Mouse (Mus musculus) layer of hippocampus, adult 18-20 months (tissue): ENCODE measurements at regions not wholly inside any gene's neighbourhood (a gene's known extent, or its start where the extent isn't known, plus 50 kb on each side); places are given as distances from the start of the nearest gene placed in this dataset.
A peak's percentile ranks its signal among the peaks of the same experiment; 100 is the strongest.

Experiments used
- DNase-seq, 2 experiments: peaks; one replicate each; pipeline ENCODE4 v3.0.0; 2022; ENCODE audit warnings: low spot score in 2 of 2

DNA sequence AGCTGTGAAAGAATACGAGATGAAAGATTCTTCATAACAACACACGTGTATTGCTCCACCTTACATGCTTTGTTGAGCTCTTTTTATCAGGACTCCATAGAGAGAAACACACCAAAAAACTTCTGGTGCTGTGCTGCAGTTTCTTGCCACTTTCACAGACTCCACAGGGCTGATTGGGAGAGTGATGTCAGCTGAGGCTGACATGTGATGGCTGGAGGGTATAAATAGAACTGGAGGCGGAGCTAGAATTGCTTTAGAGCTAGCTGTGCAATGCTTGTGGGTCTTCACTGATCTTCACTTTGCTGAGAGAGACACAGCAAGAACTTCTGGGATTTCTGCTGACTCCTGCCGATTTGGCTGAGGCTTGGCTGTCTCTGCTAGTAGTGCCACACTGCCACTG is 285.3 kb downstream of the Epha4 start:
- no peak for DNase-seq

DNA sequence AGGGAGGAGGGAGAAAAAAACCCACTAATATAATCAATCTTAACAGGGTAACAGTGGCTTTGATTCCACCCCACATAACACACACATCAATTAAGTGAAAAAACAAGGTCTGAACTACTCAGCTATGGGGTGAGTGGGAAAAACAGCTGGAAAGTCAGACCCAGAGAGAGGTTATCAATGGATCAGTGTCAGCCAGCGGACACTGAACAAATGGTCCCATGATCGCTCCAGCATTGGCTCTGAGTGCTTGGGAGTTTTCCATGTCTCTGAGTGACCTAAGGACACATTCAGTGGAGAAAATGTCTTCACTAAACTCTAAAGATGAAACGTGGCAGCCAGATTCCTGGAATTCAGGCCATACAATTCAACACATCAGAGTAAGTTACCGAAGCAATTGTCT is 281.9 kb downstream of the Epha4 start:
- DNase-seq, result no peak

DNA sequence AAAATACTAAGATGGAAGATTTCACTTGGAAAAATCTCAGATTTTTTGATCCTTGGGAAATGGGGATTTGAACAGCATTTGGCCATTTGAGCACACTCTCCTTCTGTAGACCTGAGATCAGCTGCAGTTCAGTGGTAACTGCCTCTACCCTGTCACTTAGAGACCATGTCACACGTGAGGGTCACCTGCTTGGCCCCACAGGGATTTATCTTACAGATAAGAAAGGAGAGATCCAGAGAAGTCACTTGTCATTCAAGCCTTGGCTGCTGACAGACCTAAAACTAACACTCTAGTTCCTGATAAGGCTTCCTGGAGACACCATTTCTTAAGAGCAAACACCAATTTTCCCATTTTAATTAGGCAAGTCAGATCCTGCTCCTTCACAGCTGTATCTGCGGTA is 270.2 kb downstream of the Epha4 start:
- DNase-seq, result no peak

DNA sequence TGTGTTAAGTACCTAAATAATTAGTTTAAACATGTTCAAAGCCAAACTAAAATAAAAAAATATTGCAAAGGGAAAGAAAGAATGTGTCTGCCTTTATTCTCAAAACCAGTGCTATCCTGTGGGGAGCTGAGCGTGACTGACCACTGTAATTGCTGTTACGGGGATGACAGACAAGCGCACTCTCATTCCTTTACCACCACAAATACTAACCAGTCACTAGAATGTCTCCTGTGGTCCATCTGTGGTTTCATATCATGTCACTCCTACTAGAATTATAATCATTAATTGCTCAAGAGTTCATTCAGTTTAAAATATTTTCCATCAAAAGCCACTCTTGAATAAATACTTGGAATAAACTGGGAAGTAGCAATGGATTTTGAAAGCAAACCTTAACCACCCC is 268.8 kb downstream of the Epha4 start:
- no peak for DNase-seq

DNA sequence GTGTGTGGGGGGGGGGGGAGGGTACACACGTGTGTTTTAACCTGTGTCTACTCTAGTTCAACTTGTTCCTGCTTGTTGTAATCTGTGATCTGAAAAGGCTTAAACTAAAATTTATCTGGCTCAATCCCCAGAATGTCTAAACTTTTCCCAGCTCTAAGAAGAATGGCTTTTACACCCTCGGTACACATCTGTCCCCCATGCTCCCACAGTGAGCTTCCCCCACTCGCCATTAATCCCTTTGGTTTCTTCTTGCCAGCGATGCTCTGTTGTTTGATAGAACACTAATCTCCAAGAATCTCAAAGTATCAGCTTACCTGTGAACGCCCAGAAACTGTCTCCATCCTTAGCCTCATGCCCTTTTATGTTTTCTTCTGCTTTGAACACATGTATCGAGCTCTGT is 260.6 kb downstream of the Epha4 start:
- DNase-seq, result no peak

DNA sequence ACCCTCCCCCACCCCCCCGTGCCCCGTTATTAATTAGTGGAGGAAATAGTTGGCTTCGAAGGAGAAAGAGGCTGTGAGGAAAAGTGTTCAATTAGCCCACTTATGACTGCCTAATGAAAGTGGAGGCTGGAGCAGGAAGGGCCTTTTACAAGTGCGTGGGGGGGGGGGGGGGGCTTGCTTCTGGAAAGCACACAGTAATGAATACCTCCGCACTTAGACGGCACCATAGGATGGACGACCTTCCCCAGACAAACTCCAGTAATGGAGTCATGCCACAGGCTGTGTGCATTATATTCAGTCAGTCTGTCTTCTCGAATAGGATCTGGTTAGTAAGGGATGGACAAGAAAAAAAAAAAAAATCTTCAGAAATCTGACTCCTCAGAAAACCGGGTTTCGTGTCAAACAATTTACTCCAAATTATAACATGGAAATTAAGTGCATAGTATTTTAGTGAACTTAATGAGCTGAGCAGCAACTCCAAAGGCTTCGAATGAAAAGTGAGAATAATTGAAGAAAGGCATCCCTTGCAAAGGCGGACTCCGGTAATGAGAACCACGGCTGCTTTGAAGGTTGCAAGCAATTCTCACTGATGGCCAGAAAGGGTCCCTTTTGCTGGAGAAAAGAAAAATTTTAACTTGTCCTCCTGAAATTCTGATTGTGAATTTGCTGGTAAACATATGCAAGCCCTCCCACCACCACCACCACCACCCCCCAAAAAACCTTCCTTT is 258.6 kb downstream of the Epha4 start:
- no peak for DNase-seq

DNA sequence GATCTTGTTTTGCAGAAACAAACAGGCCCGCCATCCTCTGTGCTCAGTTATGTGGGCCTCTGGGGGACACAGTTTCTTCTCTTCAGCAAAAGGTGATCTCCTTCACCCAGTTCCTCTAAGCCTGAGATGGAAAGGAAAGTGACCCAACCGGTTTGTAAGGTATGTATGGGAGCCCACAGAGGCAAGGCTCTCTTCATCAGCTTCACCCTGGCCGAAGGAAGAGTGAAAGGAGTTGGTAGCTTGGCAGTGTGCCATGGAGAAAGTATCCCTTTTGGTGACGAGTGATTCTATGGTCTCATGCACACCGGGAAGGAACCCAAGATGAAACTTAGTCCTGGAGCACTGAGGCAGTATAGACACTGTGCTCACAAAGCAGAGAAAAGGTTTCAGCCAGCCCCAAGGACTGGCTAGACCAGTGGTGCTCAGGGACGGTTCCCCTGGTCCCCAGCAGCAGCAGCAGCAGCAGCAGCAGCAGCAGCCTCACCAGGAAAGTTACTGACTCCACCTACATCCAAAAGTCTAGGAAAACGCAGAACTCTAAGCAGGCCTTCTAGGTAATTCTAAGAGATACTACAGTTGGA is 256.1 kb downstream of the Epha4 start:
- no peak for DNase-seq

DNA sequence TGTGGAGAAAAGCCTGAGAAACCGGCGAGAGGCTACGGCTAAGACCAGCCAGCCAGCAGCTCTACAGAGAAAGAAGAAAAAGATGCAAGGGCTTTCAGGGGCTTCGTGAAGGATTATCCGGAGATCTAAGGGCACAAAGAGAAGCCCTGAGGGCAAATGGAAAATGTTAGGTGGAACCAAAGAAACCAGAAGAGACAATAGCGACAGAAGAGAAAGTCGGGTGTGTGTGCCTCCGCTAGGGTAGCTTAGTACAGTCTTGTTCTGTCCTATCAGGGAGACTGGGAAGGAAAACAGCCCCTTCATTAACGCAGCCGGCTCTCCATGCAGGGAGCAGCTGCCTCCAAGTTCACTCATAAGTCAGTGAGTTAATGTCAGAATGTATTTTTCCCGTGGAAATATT is 255.1 kb downstream of the Epha4 start:
- DNase-seq, result no peak

DNA sequence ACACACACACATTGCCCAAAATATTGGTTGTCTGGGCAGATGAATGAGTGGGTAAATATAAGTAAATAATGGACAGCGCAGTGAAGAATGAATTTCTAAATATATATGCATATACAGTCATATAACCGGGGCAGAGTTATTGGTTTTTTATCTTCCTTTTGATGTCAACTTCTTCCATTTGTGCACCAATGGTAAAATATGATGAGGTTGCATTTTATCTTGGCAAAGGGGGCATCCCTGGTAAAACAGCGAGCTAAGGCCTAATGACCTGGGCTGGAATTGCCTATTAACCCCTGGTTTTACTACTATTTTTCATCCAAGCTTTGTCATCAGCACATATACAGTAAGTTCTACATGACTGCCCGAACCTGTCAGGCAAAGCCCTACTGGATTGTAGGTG is 253.2 kb downstream of the Epha4 start:
- DNase-seq, result no peak

DNA sequence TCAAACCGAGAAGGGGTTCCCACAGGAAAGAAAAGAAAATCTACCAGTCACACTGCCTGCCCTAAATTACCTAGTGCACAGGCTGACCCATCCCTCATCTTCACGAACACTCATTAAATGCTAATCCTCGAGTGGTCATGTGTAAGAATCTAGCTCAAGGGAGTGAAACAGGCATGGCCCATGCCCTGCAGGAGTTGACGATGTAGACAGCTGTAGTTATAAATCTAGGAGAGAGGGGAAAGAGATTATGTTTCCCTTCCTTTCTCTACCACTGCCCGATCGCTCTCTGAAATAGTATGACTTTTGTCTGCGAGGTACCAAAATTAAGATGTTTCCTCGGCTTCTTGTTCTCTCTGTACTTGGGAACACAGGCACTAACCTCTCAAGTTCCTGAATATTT is 249.2 kb downstream of the Epha4 start:
- no peak for DNase-seq

DNA sequence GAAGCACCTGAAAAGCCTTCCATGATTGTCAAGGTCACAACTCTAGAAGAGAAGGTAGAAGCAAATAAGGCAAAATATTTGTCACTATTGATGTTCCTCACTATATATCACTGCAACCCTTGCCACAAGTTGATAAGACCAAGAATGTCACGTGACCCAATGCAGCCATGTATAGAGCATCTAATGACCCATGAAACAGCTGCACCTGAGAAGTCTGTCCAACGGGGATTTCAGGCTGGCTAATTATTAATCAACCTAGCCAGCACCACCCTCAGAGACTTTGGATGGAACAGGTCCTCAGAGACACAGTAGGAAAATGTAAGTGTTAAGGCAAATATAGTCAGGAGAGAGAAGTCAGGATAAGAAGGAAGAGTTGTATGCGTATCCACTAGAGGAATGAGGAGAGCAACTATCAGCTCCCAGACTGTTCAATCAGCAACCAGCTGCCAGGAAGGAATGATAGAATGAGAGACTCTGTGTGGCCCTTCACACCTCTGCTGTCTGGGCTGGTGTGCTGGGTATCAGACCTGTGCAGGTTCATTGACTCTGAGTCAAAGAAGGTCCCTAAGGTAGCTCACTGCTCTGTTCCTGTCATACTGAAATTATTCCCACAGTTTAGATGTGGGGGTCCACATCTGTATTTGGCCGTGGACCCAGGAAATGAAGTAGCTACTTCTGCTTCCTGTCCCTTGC is 247.4 kb downstream of the Epha4 start:
- no peak for DNase-seq

DNA sequence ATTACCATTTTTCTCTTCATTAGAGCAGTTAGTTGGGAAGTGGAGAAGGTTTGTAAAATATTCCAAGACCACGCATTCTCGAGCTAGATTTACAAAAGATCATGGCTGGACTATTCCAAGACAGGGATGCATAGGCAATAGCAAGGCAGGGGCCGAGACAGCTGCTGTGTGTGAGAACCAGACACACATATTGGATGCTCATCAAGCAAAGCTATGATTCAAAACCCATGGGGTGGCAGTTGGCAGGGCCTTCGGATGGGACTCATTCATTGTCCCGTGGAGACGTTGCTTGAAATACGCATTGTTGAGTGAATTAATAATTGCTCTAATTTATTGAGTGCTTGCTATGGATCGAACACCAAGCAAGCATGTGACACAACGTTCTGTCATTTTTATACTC is 239.6 kb downstream of the Epha4 start:
- peak; percentile 4 to 9 for DNase-seq

DNA sequence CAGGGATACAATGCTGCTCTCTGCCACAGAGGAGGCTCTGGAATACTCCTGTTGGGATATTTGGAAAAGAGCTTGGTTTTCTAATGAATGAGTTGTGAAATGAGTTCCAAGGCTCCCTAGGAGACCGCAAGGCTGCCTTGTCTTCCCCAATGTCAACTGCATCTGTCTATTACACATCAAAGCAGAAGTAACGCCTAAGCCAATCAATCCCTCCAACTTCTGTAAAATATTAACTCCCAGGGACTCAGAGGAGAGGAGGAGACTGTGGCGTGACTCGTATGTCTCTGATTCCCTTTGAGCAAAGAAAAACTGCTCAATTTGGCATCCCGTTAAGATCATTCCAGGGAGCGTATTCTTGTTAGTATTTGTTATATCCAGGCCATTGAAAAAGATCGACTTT is 235.3 kb downstream of the Epha4 start:
- DNase-seq, result no peak

DNA sequence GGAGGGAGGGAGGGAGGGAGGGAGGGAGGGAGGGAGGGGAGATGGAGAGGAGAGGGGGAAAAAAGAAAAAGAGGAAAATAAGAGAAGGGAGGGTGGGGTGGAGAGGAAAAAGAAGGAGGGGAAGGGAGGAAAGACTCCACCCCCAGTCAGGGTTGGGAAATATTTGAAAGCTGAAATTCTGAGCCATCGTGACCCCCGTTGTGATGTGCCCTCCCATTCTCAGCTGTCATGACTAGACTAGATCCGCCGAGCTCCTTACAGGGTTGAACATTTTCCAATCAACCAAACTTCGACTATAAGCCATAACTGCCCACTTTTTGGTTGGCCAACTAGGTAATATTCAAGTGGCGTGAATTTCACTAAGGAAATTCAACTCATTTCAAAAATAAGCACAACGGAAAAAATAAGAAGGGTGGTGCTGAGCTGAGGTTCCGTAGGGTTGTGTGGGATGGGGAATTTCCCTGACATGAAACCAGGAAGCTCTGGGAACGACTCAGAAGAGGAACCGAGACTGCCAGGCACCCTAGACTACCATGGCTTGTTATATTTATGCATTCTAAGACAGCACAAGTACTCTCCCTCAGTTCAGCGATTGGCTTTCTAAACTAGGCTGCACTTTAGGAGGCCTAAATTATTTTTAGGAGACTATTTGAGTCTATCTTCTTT is 234.4 kb downstream of the Epha4 start:
- DNase-seq, result no peak

DNA sequence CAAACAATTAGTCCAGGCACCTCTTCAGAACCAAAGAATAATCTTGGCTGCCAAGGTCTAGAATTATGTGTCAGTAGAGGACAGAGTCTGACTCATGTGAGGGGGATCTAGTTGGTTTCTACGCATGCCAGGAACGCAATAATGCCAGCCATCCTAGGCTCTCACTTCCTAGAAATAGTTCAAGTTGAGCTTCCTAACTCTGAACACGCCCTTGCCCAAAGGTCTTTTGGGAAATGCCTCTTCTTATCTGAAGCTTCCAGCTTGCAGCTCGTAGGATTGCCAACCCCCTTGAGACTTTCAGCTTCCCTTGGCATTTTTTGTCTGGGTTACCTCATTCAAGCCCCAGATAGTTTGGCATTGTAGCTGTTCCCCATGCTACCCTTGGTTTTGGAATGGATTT is 233.1 kb downstream of the Epha4 start:
- DNase-seq, result no peak

DNA sequence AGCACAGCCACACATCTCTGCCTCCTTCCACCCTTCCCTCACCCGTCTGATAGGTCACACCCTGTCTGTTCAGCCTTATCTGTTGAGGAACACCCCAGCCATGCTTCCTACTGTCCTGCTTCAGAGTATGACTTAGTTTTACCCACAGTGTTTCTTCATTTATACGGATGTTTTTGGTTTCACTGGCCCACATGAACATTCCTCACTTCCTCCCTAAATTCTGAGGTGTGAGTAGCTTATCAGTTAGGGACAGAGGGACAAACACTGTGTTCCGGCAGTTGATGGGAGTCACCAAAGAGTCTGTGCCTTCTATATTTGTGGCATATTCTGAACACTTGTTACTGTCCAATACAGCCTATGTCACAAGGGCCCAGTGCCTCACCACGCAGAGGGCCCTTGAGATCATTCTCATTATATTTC is 216.2 kb downstream of the Epha4 start:
- no peak for DNase-seq

DNA sequence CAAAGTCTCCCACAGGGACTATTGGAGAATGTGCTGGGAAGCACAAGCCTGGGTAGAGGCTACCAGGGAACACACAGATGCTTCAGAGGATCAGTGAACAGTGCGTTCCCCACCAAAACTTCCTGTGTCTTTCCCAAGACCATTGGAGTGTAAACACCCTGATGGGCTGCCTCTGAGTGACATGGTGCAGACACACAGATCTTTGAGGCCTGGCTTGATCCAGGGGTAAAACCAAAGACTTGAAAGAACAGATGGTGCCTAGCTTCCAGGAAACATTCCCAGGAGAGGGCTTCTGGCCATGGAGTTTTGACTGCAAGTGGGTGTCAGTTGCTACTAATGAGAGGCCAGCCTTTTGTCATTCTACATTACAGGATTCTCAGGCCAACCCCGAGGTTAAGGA is 214.1 kb downstream of the Epha4 start:
- DNase-seq, result peak in 1 of 2 experiments; percentile 6

DNA sequence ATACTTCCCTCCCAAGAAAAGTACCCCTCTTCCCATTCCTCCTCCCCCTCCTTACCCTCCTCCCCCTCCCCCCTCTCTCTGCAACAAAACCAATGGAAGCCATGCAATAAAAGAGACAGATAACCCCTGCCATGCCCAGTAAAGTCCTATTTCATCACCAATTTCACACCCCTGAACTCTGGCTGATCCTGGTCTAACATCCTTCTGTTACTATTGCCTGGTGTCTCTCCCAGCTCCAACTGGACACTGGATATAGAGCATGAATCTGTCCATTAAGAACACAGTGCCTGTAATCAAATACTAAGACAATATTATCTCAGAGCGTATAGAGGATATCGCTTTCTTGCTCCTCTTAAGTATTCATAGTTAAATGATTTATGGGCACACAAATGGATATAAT is 210.1 kb downstream of the Epha4 start:
- DNase-seq, result no peak

DNA sequence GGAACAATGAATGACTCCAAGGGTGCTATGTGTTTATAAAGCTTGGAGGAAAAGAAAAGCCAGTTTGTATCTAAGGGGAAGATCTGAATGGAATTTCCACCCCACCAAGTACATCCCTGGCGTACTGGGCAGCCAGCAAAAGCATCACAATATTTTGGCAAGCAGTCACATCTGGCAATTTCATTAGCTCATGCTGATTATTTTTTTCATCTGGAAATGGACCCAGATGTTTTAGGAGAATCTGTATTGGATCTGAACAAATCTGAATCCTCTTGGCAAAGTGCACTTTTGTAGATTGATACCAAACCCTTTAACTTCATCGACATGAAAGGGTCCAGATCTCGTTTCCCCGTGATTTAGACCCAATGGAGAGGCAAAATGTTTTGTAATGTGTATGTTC is 207.1 kb downstream of the Epha4 start:
- no peak for DNase-seq

DNA sequence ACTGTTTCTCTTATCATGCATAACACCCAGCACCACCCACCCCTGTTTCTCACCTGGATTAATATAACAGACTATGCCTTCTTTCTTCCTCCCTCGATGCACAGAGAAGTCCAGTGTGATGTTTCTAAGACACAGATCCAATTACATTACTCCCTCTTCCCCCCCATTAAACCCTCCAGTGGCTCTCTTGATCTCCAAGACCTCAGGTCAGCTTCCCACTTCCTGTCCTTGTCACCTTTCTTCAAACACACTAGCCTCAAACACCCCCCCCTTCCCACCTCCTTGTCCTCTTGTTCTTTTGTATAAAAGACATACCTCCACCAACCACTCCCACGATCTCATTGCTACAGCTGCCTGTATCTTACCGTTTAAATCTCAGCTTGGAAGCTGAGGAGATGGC is 201.8 kb downstream of the Epha4 start:
- DNase-seq, result no peak

DNA sequence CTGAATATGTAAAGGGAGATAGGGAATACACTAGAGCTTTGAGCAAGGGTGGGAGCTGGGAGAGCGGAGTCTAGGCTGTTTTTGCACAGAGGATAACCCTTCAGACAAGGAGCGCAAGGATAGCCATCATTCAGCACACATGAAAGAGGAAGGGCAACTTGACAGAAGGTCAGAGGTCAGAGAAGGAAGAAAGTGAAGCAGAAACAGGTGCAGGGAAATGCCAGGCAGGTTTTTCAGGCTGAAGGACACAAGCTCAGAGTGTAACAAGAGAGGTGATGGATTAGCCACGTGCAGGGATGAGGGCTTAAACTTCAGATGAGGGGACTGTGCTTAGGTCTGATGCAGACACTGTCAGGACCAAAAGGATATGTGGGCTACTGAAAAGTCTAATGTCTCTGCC is 199.5 kb downstream of the Epha4 start:
- no peak for DNase-seq

DNA sequence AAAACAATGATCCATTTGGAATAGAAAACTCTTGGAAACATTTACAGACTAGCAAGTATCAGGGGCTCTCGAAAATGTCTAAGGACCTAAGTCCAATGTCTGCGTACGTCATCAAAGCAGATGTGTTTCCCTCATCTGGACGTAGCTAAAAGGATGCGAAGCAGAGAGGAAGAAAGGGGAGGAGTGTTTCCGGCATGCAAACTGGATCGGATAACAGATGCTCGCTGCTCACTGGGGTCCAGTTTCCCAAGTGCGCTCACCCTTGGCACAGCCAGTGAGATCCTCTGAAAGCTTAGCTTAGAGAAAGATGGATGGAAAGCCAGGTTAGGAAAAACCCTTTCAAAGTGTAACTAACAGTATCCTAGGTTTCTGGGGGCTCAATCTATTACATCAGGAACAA is 198.7 kb downstream of the Epha4 start:
- DNase-seq, result no peak
